In genomic region chr17:52600882-52601371, GRCm38 (mm10) we compare ENCODE assay signal across 7 mouse cellular contexts. TPM values are rescaled to one million over a fixed set of nuclear protein-coding genes. Genes with fewer than 3 reads are reported as not detected.
DNase-seq lines count a peak whose midpoint lies in the region; ATAC-seq and TF ChIP-seq lines count a peak whose summit lies in the region.

No protein-coding gene starts in this region.

- whole genome bisulfite sequencing in intestine, postnatal 0 days = 2% methylated on average over 21 of the region's 22 CpGs

- no peak overlapping the region for H3K27ac ChIP-seq in intestine, postnatal 0 days (ENCODE audit: low read depth, low read length)

- intact Hi-C loops in left cerebral cortex, postnatal 14 days (cut with DNase I) = no loop called here

- no peak for TF ChIP-seq CTCF in intestine, postnatal 0 days (IDR thresholded peaks at IDR 0.05; ENCODE audit: low read depth)

- peaks cover 22% of the 10 kb centered on the region for H3K27me3 ChIP-seq in intestine, postnatal 0 days (replicated peaks; ENCODE audit: control insufficient read depth, insufficient read depth, low read length)

- peak overlapping the region; percentile 78 for H3K4me2 ChIP-seq in intestine, postnatal 0 days (replicated peaks; ENCODE audit: low read depth)

- ATAC-seq in granulocyte monocyte progenitor cell, adult 5-6 weeks (replicated peaks; ENCODE audit: poor library complexity, severe bottlenecking) = peak; percentile 88
- ATAC-seq in intestine, postnatal 0 days = peak; percentile 75
- ATAC-seq in megakaryocyte, adult 5-6 weeks (ENCODE audit: poor library complexity, severe bottlenecking) = peak; percentile 74

- peak; percentile 28 for DNase-seq in adrenal gland, adult 2 months
- peak; percentile 46 to 74 for DNase-seq in cerebellum, postnatal 4 days (ENCODE audit: low spot score in 2 of 2)
- DNase-seq in left cerebral cortex, postnatal 14 days (ENCODE audit: low spot score in 2 of 2) = peak; percentile 66 to 76
- peak; percentile 73 for DNase-seq in right cerebral cortex, postnatal 4 days

- no peaks in the 10 kb centered on the region for H3K9me3 ChIP-seq in intestine, postnatal 0 days (ENCODE audit: control insufficient read depth)

- H3K4me1 ChIP-seq in intestine, postnatal 0 days (replicated peaks; ENCODE audit: control insufficient read depth, insufficient read depth, low read length) = no peaks in the 10 kb centered on the region

- no peak overlapping the region; the same call in 1 of the 2 replicates for H3K9ac ChIP-seq in intestine, postnatal 0 days (ENCODE audit: low read depth, low read length)

- peak overlapping the region; percentile 48 for H3K4me3 ChIP-seq in intestine, postnatal 0 days (ENCODE audit: low read depth, low read length)

- H3K36me3 ChIP-seq in intestine, postnatal 0 days (ENCODE audit: control insufficient read depth, insufficient read depth) = no peaks in the 10 kb centered on the region

RNA-seq across cellular contexts. Expression of gene Kcnh8, which starts 1.6 kb away (rescaled TPM):
- under 1 TPM; 0.06 to 0.07 TPM for total RNA-seq in adrenal gland, adult 2 months (2021)
- polyA plus RNA-seq in adrenal gland, adult 2 months (2012; rRNA removed) = 0.09 TPM in 1 of 2 replicates, not detected in the other
- not detected in 2 replicates for total RNA-seq in granulocyte monocyte progenitor cell, adult 5-6 weeks (2014; fragmentation: Nextera tagmentation)
- not detected in 2 replicates for total RNA-seq in granulocyte monocyte progenitor cell, adult 5-6 weeks (2017)
- polyA plus RNA-seq in intestine, postnatal 0 days (2015; fragmentation: Nextera tagmentation; extraction: Ambion mirVana) = 0.16 and 0.20 TPM in 2 replicates
- 1 to 10 TPM in 1 of 2 experiments, under 1 TPM in 1; 0.87 to 1.2 TPM for total RNA-seq in left cerebral cortex, postnatal 14 days (2021)
- total RNA-seq in megakaryocyte, adult 5-6 weeks (2015) = not detected in 2 replicates
- total RNA-seq in megakaryocyte, adult 5-6 weeks (2017) = not detected in 2 replicates
